Mouse (Mus musculus): ENCODE measurements around the gene Lacc1. TPM values are rescaled to one million over a fixed set of nuclear protein-coding genes. Genes with fewer than 3 reads are reported as not detected.

Gene Lacc1
- 3.7 and 4.3 TPM in 2 replicates for polyA plus RNA-seq (2014; fragmentation: Nextera tagmentation; extraction: Ambion mirVana)

GRCm38 (mm10) chr14:77036226-77037046 is at the start of gene Lacc1, which contains the start of gene Ccdc122:
Gene Lacc1 (minus strand): TSS chr14:77036904.
Gene Ccdc122 (plus strand): TSS chr14:77036772.
- peak within 1 kb of the TSS; percentile 57 for H3K4me3 ChIP-seq (ENCODE audit: low read depth, low read length)
- H3K27me3 ChIP-seq (ENCODE audit: control insufficient read depth, insufficient read depth, low read length) = no peaks in the 10 kb centered on the region
- no peak within 1 kb of the TSS for H3K27ac ChIP-seq (replicated peaks; ENCODE audit: low read depth, low read length)
- WGBS = under 1% methylated on average over 80 of the region's 86 CpGs
- peak within 1 kb of the TSS; percentile 79 for H3K4me2 ChIP-seq (ENCODE audit: low read depth, severe bottlenecking)
- H3K9ac ChIP-seq (ENCODE audit: low read length) = peak within 1 kb of the TSS; percentile 83
- DNase-seq (ENCODE audit: low spot score) (peak; percentile 87), ATAC-seq (ENCODE audit: insufficient number of reproducible peaks, low FRiP score, low TSS enrichment, low read depth) (peak; percentile 82)
- H3K36me3 ChIP-seq (ENCODE audit: control insufficient read depth, insufficient read depth, low read length) = no peaks in the 10 kb centered on the region
- H3K9me3 ChIP-seq (ENCODE audit: control insufficient read depth, low read length) = no peaks in the 10 kb centered on the region
- no peaks in the 10 kb centered on the region for H3K4me1 ChIP-seq (ENCODE audit: control insufficient read depth, insufficient read depth, low read length)

- H3K4me3 ChIP-seq (ENCODE audit: low read depth, low read length) = no peak overlapping the region
- DNase-seq (ENCODE audit: low spot score) = no peak
- no peaks in the 10 kb centered on the region for H3K27me3 ChIP-seq (ENCODE audit: control insufficient read depth, insufficient read depth, low read length)
- no peak overlapping the region for H3K4me2 ChIP-seq (ENCODE audit: low read depth, severe bottlenecking)
- no peaks in the 10 kb centered on the region for H3K36me3 ChIP-seq (ENCODE audit: control insufficient read depth, insufficient read depth, low read length)
- no peak overlapping the region for H3K27ac ChIP-seq (replicated peaks; ENCODE audit: low read depth, low read length)
- H3K9ac ChIP-seq (ENCODE audit: low read length) = no peak overlapping the region
- 94% methylated on average over 5 of the region's 5 CpGs for WGBS
- no peak for ATAC-seq (ENCODE audit: insufficient number of reproducible peaks, low FRiP score, low TSS enrichment, low read depth)
- H3K9me3 ChIP-seq (ENCODE audit: control insufficient read depth, low read length) = no peaks in the 10 kb centered on the region
- H3K4me1 ChIP-seq (ENCODE audit: control insufficient read depth, insufficient read depth, low read length) = no peaks in the 10 kb centered on the region
Observed at GRCm38 (mm10) chr14:77081248-77081647, 44.5 kb upstream of the Lacc1 start.

DNA sequence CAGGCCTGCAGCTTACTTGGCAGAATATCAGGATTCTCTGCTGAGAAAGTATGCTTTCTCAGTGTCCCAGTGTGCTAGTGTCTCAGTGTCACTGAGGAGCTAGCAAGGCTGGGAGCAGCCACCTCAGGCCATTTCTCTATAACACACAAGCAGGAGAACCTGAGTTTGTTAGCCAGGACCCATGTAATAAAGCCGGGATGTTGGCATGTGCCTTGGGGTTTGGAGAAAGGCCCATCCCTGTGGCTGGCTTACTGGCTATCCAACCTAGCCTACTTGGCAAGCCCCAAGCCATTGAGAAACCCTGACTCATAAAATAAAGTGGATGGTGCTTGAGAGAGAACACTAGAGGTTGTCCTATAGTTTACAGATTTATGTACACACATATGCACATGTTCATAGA is 32.7 kb upstream of the Lacc1 start:
- WGBS = 89% methylated on average over 1 of the region's 1 CpGs
- Histone ChIP-seq H3K9me3 (ENCODE audit: control insufficient read depth, low read length) (no peaks in the 10 kb centered on the region), H3K27me3 (ENCODE audit: control insufficient read depth, insufficient read depth, low read length) (no peaks in the 10 kb centered on the region), H3K36me3 (ENCODE audit: control insufficient read depth, insufficient read depth, low read length) (no peaks in the 10 kb centered on the region), H3K9ac (ENCODE audit: low read length) (no peak overlapping the region), H3K27ac (replicated peaks; ENCODE audit: low read depth, low read length) (no peak overlapping the region), H3K4me3 (ENCODE audit: low read depth, low read length) (no peak overlapping the region), H3K4me2 (ENCODE audit: low read depth, severe bottlenecking) (no peak overlapping the region), H3K4me1 (ENCODE audit: control insufficient read depth, insufficient read depth, low read length) (no peaks in the 10 kb centered on the region)
- ATAC-seq (ENCODE audit: insufficient number of reproducible peaks, low FRiP score, low TSS enrichment, low read depth) = no peak
- no peak for DNase-seq (ENCODE audit: low spot score)

GRCm38 (mm10) chr14:77053288-77053687 is 16.6 kb upstream of the Lacc1 start:
- no peaks in the 10 kb centered on the region for H3K4me1 ChIP-seq (ENCODE audit: control insufficient read depth, insufficient read depth, low read length)
- H3K27me3 ChIP-seq (ENCODE audit: control insufficient read depth, insufficient read depth, low read length) = no peaks in the 10 kb centered on the region
- H3K4me3 ChIP-seq (ENCODE audit: low read depth, low read length) = no peak overlapping the region
- DNase-seq (ENCODE audit: low spot score) (no peak), ATAC-seq (ENCODE audit: insufficient number of reproducible peaks, low FRiP score, low TSS enrichment, low read depth) (no peak)
- H3K9ac ChIP-seq (ENCODE audit: low read length) = no peak overlapping the region
- H3K27ac ChIP-seq (replicated peaks; ENCODE audit: low read depth, low read length) = no peak overlapping the region
- no peaks in the 10 kb centered on the region for H3K36me3 ChIP-seq (ENCODE audit: control insufficient read depth, insufficient read depth, low read length)
- no peaks in the 10 kb centered on the region for H3K9me3 ChIP-seq (ENCODE audit: control insufficient read depth, low read length)
- no peak overlapping the region for H3K4me2 ChIP-seq (ENCODE audit: low read depth, severe bottlenecking)

DNA sequence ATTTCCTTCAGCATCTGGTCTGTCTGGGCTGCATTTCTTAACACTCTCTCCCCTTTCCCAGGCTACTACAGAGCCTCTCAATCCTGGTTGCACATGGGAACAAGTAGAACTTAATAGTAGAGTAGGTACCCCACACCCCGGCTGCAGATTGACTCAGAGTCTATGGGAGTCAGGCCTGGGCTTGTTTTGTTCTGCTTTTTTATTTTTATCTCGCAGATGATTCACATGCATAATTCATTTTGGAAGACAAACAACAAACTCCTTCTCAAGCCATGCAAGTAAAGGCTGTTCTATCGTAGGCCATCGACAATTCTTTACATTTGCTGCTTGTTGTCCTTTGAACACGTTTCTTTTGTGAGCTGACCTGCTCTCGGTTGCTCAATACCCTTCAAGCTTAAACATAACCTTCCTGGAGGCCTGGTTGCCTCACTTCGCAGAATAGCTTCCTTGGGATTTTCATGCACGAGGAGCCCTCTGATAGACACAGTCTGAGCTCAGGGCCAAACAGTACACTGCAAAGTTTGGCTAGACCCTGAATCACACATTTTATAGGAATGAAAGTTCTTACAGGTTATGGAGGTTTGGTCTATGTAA is 1.2 kb upstream of the Lacc1 start:
- no peaks in the 10 kb centered on the region for H3K36me3 ChIP-seq (ENCODE audit: control insufficient read depth, insufficient read depth, low read length)
- ATAC-seq (ENCODE audit: insufficient number of reproducible peaks, low FRiP score, low TSS enrichment, low read depth) (no peak), DNase-seq (ENCODE audit: low spot score) (no peak)
- no peaks in the 10 kb centered on the region for H3K27me3 ChIP-seq (ENCODE audit: control insufficient read depth, insufficient read depth, low read length)
- no peak overlapping the region for H3K9ac ChIP-seq (ENCODE audit: low read length)
- no peak overlapping the region for H3K27ac ChIP-seq (replicated peaks; ENCODE audit: low read depth, low read length)
- no peaks in the 10 kb centered on the region for H3K4me1 ChIP-seq (ENCODE audit: control insufficient read depth, insufficient read depth, low read length)
- H3K4me3 ChIP-seq (ENCODE audit: low read depth, low read length) = no peak overlapping the region
- 88% methylated on average over 8 of the region's 8 CpGs for WGBS
- H3K4me2 ChIP-seq (ENCODE audit: low read depth, severe bottlenecking) = no peak overlapping the region
- H3K9me3 ChIP-seq (ENCODE audit: control insufficient read depth, low read length) = no peaks in the 10 kb centered on the region

DNA sequence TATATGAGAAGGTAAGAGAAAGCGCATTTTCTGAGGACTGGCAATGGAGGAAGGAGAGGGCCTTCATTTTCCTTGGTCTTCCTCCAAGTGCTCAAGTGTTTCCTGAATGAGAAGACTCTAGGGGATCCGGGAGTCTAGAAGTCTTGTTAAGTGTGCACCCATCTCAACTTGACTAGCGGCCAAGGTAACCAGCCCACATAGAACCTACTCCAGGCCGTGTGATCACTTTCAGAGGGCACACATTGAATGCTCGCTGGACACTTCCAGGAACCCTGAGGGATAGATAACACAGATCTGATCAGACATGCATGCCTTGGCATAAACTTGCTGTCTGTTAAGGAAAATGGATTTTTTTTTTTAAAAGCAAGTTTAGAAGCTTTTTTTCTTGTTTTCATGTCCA is 626 bp upstream of the Lacc1 start:
- WGBS = 92% methylated on average over 5 of the region's 5 CpGs
- H3K9me3 ChIP-seq (ENCODE audit: control insufficient read depth, low read length) = no peaks in the 10 kb centered on the region
- DNase-seq (ENCODE audit: low spot score) (no peak), ATAC-seq (ENCODE audit: insufficient number of reproducible peaks, low FRiP score, low TSS enrichment, low read depth) (no peak)
- no peaks in the 10 kb centered on the region for H3K27me3 ChIP-seq (ENCODE audit: control insufficient read depth, insufficient read depth, low read length)
- H3K9ac ChIP-seq (ENCODE audit: low read length) = no peak overlapping the region
- no peak overlapping the region for H3K4me2 ChIP-seq (ENCODE audit: low read depth, severe bottlenecking)
- H3K36me3 ChIP-seq (ENCODE audit: control insufficient read depth, insufficient read depth, low read length) = no peaks in the 10 kb centered on the region
- H3K27ac ChIP-seq (replicated peaks; ENCODE audit: low read depth, low read length) = no peak overlapping the region
- H3K4me1 ChIP-seq (ENCODE audit: control insufficient read depth, insufficient read depth, low read length) = no peaks in the 10 kb centered on the region
- H3K4me3 ChIP-seq (ENCODE audit: low read depth, low read length) = no peak overlapping the region; the same call in 1 of the 2 replicates

DNA sequence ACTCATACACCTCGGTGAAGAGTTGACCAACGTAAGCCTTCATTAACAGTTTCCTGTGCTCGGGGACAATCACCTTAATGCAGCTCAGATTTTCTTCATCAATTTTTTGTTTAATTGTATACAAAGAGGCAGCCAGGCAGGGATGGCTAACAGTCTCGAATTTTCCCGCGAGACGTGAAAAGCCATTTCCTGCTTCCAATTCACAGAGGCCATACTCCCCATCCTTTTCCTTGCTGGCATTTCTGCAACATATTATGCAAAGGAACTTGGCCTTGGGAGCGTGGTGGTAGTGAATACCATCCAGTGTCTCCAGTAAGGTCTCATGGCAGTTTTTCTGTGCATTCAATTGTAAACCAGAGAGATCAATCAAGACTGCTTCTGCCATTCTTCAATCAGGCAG is 1.7 kb downstream of the Lacc1 start:
- WGBS = 88% methylated on average over 8 of the region's 8 CpGs
- H3K4me3 ChIP-seq (ENCODE audit: low read depth, low read length) = no peak overlapping the region
- H3K27ac ChIP-seq (replicated peaks; ENCODE audit: low read depth, low read length) = no peak overlapping the region
- DNase-seq (ENCODE audit: low spot score) (no peak), ATAC-seq (ENCODE audit: insufficient number of reproducible peaks, low FRiP score, low TSS enrichment, low read depth) (no peak)
- H3K4me2 ChIP-seq (ENCODE audit: low read depth, severe bottlenecking) = no peak overlapping the region
- no peaks in the 10 kb centered on the region for H3K36me3 ChIP-seq (ENCODE audit: control insufficient read depth, insufficient read depth, low read length)
- H3K27me3 ChIP-seq (ENCODE audit: control insufficient read depth, insufficient read depth, low read length) = no peaks in the 10 kb centered on the region
- no peak overlapping the region for H3K9ac ChIP-seq (ENCODE audit: low read length)
- no peaks in the 10 kb centered on the region for H3K4me1 ChIP-seq (ENCODE audit: control insufficient read depth, insufficient read depth, low read length)
- no peaks in the 10 kb centered on the region for H3K9me3 ChIP-seq (ENCODE audit: control insufficient read depth, low read length)

GRCm38 (mm10) chr14:77034175-77034915 is 2.4 kb downstream of the Lacc1 start:
- H3K4me1 ChIP-seq (ENCODE audit: control insufficient read depth, insufficient read depth, low read length) = no peaks in the 10 kb centered on the region
- H3K9ac ChIP-seq (ENCODE audit: low read length) = no peak overlapping the region
- whole genome bisulfite sequencing = 77% methylated on average over 7 of the region's 7 CpGs
- ATAC-seq (ENCODE audit: insufficient number of reproducible peaks, low FRiP score, low TSS enrichment, low read depth) = no peak
- H3K27me3 ChIP-seq (ENCODE audit: control insufficient read depth, insufficient read depth, low read length) = no peaks in the 10 kb centered on the region
- H3K27ac ChIP-seq (replicated peaks; ENCODE audit: low read depth, low read length) = no peak overlapping the region
- no peak overlapping the region for H3K4me2 ChIP-seq (ENCODE audit: low read depth, severe bottlenecking)
- DNase-seq (ENCODE audit: low spot score) = no peak
- no peak overlapping the region for H3K4me3 ChIP-seq (ENCODE audit: low read depth, low read length)
- H3K9me3 ChIP-seq (ENCODE audit: control insufficient read depth, low read length) = no peaks in the 10 kb centered on the region
- no peaks in the 10 kb centered on the region for H3K36me3 ChIP-seq (ENCODE audit: control insufficient read depth, insufficient read depth, low read length)

Measured in limb, embryonic 11.5 days (tissue).